Mouse (Mus musculus) T-helper 17 cell (primary cell): ENCODE data around the gene Smarcc1.

ENCODE experiments used
- in situ Hi-C, 2 experiments: fragments of 300-600 bp; cut with MboI, MseI; formaldehyde crosslinking; loops; 1 replicate in 1 of 2; 2 replicates in 1 of 2; pipeline ENCODE4 v1.15.1; 2025; ENCODE audit warnings: high pct_unique_total_duplicates in 2 of 2

The Smarcc1 gene

DNA sequence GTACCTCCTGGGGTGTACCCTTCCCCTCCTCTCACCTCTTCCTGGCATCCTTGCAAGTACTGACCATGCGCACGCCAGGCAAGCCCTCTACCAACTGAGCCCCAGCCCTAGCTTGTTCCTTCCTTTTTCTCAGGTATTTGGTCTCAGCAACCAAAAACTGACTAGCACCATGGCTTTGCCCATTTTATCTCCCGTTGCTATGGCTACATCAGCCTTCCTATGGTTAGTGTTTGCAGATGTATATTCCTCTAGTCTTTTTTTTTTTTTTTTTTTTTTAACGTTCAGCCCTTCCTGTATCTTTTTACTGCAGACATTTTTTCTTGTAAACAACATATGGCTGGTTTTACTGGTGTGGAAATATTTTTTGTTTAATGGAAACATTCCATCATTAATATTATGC is 156.0 kb downstream of the Smarcc1 start:
- in situ Hi-C loops, result loop anchor here in 1 of 2 experiments (25.0 kb wide), 1 partner anchor 1214 kb away; no protein-coding TSS in a partner anchor

GRCm38 (mm10) chr9:110275882-110276281 is 158.4 kb downstream of the Smarcc1 start:
- in situ Hi-C loops, result no loop called here

DNA sequence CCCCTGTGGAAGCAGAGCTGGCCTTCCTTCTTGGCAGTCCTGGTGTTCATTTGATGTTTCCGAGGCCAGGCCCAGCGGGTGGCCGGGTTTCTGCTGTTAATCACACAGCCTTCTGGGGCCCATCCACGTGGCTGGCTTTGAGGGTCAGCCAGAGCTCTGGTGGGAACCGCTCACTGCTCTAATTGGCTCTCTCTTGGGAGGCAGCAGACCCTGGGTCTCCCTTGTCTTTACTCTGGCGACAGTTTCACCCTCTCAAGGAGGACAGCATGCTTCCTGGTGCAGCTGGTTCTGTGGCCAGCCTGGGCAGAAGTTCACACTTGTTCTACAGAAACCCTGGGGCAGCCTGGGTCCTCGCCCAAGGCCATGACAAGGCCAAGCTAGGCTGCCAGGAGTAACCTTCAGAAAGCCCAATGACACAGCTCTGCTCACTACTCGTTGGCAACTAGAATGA is 159.9 kb downstream of the Smarcc1 start:
- in situ Hi-C loops, result no loop called here

DNA sequence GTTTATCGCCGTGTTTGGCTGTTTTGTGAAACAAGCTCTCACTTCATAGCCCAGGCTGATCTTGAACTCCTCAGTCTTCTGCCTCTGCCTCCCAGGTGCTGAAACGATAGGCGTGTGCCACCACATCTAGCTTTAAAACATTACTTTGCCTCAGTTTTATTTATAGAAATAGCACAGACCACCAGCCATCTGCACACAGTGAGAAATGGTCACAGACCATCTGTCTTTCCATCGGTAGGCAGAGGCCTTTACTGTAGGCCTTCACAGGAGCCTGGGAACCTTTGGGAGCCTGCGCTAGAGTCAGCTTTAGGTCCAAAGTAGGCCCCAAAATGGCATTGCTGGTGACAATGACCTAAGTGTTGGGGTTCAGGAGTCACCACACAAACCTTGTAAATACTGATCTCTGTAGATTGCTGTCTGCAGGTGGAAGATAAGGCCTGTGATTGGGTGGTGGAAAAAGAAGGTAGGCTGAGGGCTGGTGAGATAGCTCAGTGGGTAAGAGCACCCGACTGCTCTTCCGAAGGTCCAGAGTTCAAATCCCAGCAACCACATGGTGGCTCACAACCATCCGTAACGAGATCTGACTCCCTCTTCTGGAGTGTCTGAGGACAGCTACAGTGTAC is 166.7 kb downstream of the Smarcc1 start:
- in situ Hi-C loops, result no loop called here

- in situ Hi-C loops, result no loop called here
These were observed 169.9 kb downstream of the Smarcc1 start for GRCm38 (mm10) chr9:110287321-110287924.
